ENCODE assay signal across 19 mouse cellular contexts in genomic region chr1:98053447-98053846, GRCm38 (mm10). TPM values are rescaled to one million over a fixed set of nuclear protein-coding genes. Genes with fewer than 3 reads are reported as not detected.
DNase-seq lines count a peak whose midpoint lies in the region; ATAC-seq and TF ChIP-seq lines count a peak whose summit lies in the region.
"Had no signal": no experiment of that assay in that cellular context is flagged by ENCODE, and none has a peak within 500 bp of the region (broad histone marks: within the 10 kb centered on the region; RNA-seq: fewer than 3 reads in every experiment).

No protein-coding gene starts in this region.

- H3K9me3 ChIP-seq in intestine, postnatal 0 days (ENCODE audit: control insufficient read depth), result no peaks in the 10 kb centered on the region
- no peaks in the 10 kb centered on the region for H3K9me3 ChIP-seq in intestine, embryonic 16.5 days (ENCODE audit: control insufficient read depth, low read length)
- H3K9me3 ChIP-seq in midbrain, embryonic 14.5 days (ENCODE audit: control insufficient read depth, low read length), result no peaks in the 10 kb centered on the region
- H3K9me3 ChIP-seq: embryonic facial prominence, embryonic 13.5 days; limb, embryonic 15.5 days; megakaryocyte, embryonic 14.5 days had no signal

- DNase-seq in cerebellum, postnatal 10 days, result peak; percentile 30 to 39
- DNase-seq in cerebellum, adult 18-20 months, result no peak
- DNase-seq in adrenal gland, postnatal 14 days, result peak; percentile 71
- DNase-seq in midbrain, embryonic 14.5 days, result peak; percentile 46
- DNase-seq: cerebellum, adult 8-10 months; gastrocnemius, postnatal 10 days; kidney, postnatal 14 days; layer of hippocampus, adult 9-11 months; liver, postnatal 0 days; lung, postnatal 14 days; right cerebral cortex, postnatal 4 days; thymus, postnatal 36 days had no signal

- no peak overlapping the region for H3K4me2 ChIP-seq in intestine, postnatal 0 days (replicated peaks; ENCODE audit: low read depth)
- H3K4me2 ChIP-seq in intestine, embryonic 16.5 days (ENCODE audit: low read depth, low read length), result no peak overlapping the region
- no peak overlapping the region for H3K4me2 ChIP-seq in midbrain, embryonic 14.5 days (ENCODE audit: low read length)
- H3K4me2 ChIP-seq: embryonic facial prominence, embryonic 13.5 days; limb, embryonic 15.5 days had no signal

- no peak overlapping the region for H3K27ac ChIP-seq in intestine, postnatal 0 days (ENCODE audit: low read depth, low read length)
- H3K27ac ChIP-seq in intestine, embryonic 16.5 days (ENCODE audit: low read length), result no peak overlapping the region
- no peak overlapping the region for H3K27ac ChIP-seq in midbrain, embryonic 14.5 days (replicated peaks; ENCODE audit: low read depth, low read length)
- H3K27ac ChIP-seq: embryonic facial prominence, embryonic 13.5 days; limb, embryonic 15.5 days had no signal

- no peaks in the 10 kb centered on the region for H3K27me3 ChIP-seq in intestine, postnatal 0 days (replicated peaks; ENCODE audit: control insufficient read depth, insufficient read depth, low read length)
- H3K27me3 ChIP-seq in intestine, embryonic 16.5 days (replicated peaks; ENCODE audit: control insufficient read depth, insufficient read depth, low read length), result no peaks in the 10 kb centered on the region
- H3K27me3 ChIP-seq in midbrain, embryonic 14.5 days (ENCODE audit: control insufficient read depth, insufficient read depth, low read length), result no peaks in the 10 kb centered on the region
- H3K27me3 ChIP-seq: embryonic facial prominence, embryonic 13.5 days; limb, embryonic 15.5 days; megakaryocyte, embryonic 14.5 days had no signal

- H3K4me3 ChIP-seq in intestine, postnatal 0 days (ENCODE audit: low read depth, low read length), result no peak overlapping the region
- no peak overlapping the region for H3K4me3 ChIP-seq in intestine, embryonic 16.5 days (ENCODE audit: low read length)
- no peak overlapping the region for H3K4me3 ChIP-seq in midbrain, embryonic 14.5 days (replicated peaks; ENCODE audit: low read depth, low read length)
- H3K4me3 ChIP-seq: embryonic facial prominence, embryonic 13.5 days; limb, embryonic 15.5 days; megakaryocyte, embryonic 14.5 days had no signal

- no peaks in the 10 kb centered on the region for H3K36me3 ChIP-seq in intestine, postnatal 0 days (ENCODE audit: control insufficient read depth, insufficient read depth)
- H3K36me3 ChIP-seq in intestine, embryonic 16.5 days (ENCODE audit: control insufficient read depth, insufficient read depth, low read length), result no peaks in the 10 kb centered on the region
- H3K36me3 ChIP-seq in midbrain, embryonic 14.5 days (ENCODE audit: control insufficient read depth, insufficient read depth, low read length), result no peaks in the 10 kb centered on the region
- H3K36me3 ChIP-seq: embryonic facial prominence, embryonic 13.5 days; limb, embryonic 15.5 days had no signal

- no peak overlapping the region for H3K9ac ChIP-seq in intestine, postnatal 0 days (ENCODE audit: low read depth, low read length)
- no peak overlapping the region for H3K9ac ChIP-seq in intestine, embryonic 16.5 days (ENCODE audit: low read depth, low read length)
- H3K9ac ChIP-seq in midbrain, embryonic 14.5 days (replicated peaks; ENCODE audit: low read length), result no peak overlapping the region
- H3K9ac ChIP-seq: embryonic facial prominence, embryonic 13.5 days; limb, embryonic 15.5 days; liver, postnatal 0 days had no signal

- H3K4me1 ChIP-seq in intestine, postnatal 0 days (replicated peaks; ENCODE audit: control insufficient read depth, insufficient read depth, low read length), result no peaks in the 10 kb centered on the region
- H3K4me1 ChIP-seq in intestine, embryonic 16.5 days (ENCODE audit: control insufficient read depth, insufficient read depth, low read length), result 0 out of 2 replicates have a peak, but pooled peaks cover 2% of the 10 kb centered on the region
- peaks cover 21% of the 10 kb centered on the region for H3K4me1 ChIP-seq in midbrain, embryonic 14.5 days (ENCODE audit: control insufficient read depth, insufficient read depth, low read length)
- H3K4me1 ChIP-seq: limb, embryonic 15.5 days had no signal

- 90% methylated on average over 2 of the region's 2 CpGs for WGBS in intestine, postnatal 0 days
- WGBS in intestine, embryonic 16.5 days, result 89% methylated on average over 2 of the region's 2 CpGs
- 26% methylated on average over 2 of the region's 2 CpGs for WGBS in midbrain, embryonic 14.5 days

- ATAC-seq in intestine, postnatal 0 days, result no peak
- no peak for ATAC-seq in intestine, embryonic 16.5 days
- ATAC-seq in midbrain, embryonic 14.5 days (ENCODE audit: low FRiP score, low TSS enrichment), result no peak
- no peak for ATAC-seq in activated CD4-positive, CD25-positive, alpha-beta regulatory T cell, adult 4 months
- ATAC-seq: inflammation-experienced regulatory T-cells, adult 6 months; liver, postnatal 0 days had no signal

- peak; percentile 22; the same call in 1 of the 2 replicates for TF ChIP-seq CTCF in intestine, postnatal 0 days (IDR thresholded peaks at IDR 0.05; ENCODE audit: low read depth)

RNA-seq across cellular contexts. Expression of gene Pam, which starts 42.0 kb away (rescaled TPM):
- 65.9 and 72.4 TPM in 2 replicates for polyA plus RNA-seq in intestine, postnatal 0 days (2015; fragmentation: Nextera tagmentation; extraction: Ambion mirVana)
- 30.7 and 38.5 TPM in 2 replicates for polyA plus RNA-seq in intestine, embryonic 16.5 days (2015; fragmentation: Nextera tagmentation; extraction: Ambion mirVana)
- 237 and 245 TPM in 2 replicates for total RNA-seq in adrenal gland, postnatal 14 days (2021)
- 47.2 and 51.8 TPM in 2 replicates for polyA plus RNA-seq in midbrain, embryonic 14.5 days (2014; fragmentation: Nextera tagmentation; extraction: Ambion mirVana)
- polyA plus RNA-seq in activated CD4-positive, CD25-positive, alpha-beta regulatory T cell, adult 4 months (2017; shearing (Covaris generic)), result 1 to 10 TPM; 2.6 to 4.8 TPM

Comparison
In these comparisons a context has a peak if more than half of its experiments do, and no peak if none do; other contexts are left out.
1. DNase-seq: peak in cerebellum, postnatal 10 days (2 of 2), adrenal gland, postnatal 14 days (single experiment) and midbrain, embryonic 14.5 days (single experiment); none in cerebellum, adult 18-20 months (0 of 2).